Mouse (Mus musculus) limb, embryonic 11.5 days (tissue): ENCODE measurements around the gene Pcare. TPM values are rescaled to one million over a fixed set of nuclear protein-coding genes. Genes with fewer than 3 reads are reported as not detected.

Experiments
- ATAC-seq: fragments of 200-750 bp; cut with Nextera tagmentation; 2 replicates; pipeline ENCODE4 v1.8.0; 2017; ENCODE audit warnings: low read depth; ENCODE audit not compliant: insufficient number of reproducible peaks, low FRiP score, low TSS enrichment
- DNase-seq: peaks from one replicate; pipeline ENCODE4 v3.0.0-alpha.2; 2015; ENCODE audit warnings: low spot score
- H3K27ac ChIP-seq: fragments of 300-500 bp; sonication (generic); replicated peaks from 2 replicates; pipeline ENCODE4 v1.5.1; 2014; ENCODE audit warnings: low read depth, mild to moderate bottlenecking, low read length
- H3K27me3 ChIP-seq: fragments of 300-500 bp; sonication (generic); 2 replicates; pipeline ENCODE4 v1.6.1; 2014; ENCODE audit warnings: mild to moderate bottlenecking, low read length, mixed read lengths; ENCODE audit not compliant: control insufficient read depth, insufficient read depth
- H3K36me3 ChIP-seq: fragments of 300-500 bp; sonication (generic); 2 replicates; pipeline ENCODE4 v1.6.1; 2014; ENCODE audit warnings: mild to moderate bottlenecking, low read length, moderate library complexity, mixed read lengths; ENCODE audit not compliant: control insufficient read depth, insufficient read depth
- H3K4me1 ChIP-seq: fragments of 300-500 bp; sonication (generic); 2 replicates; pipeline ENCODE4 v1.6.1; 2014; ENCODE audit warnings: low read length, mixed read lengths; ENCODE audit not compliant: control insufficient read depth, insufficient read depth
- H3K4me2 ChIP-seq: fragments of 300-500 bp; sonication (generic); 2 replicates; pipeline ENCODE4 v1.6.1; 2014; ENCODE audit warnings: low read depth, mild to moderate bottlenecking, moderate library complexity; ENCODE audit not compliant: severe bottlenecking
- H3K4me3 ChIP-seq: fragments of 300-500 bp; sonication (generic); 2 replicates; pipeline ENCODE4 v1.5.1; 2014; ENCODE audit warnings: low read depth, low read length
- H3K9ac ChIP-seq: fragments of 300-500 bp; sonication (generic); 2 replicates; pipeline ENCODE4 v1.6.1; 2014; ENCODE audit warnings: mild to moderate bottlenecking, low read length
- H3K9me3 ChIP-seq: fragments of 300-500 bp; sonication (generic); 2 replicates; pipeline ENCODE4 v1.6.1; 2016; ENCODE audit warnings: low read length; ENCODE audit not compliant: control insufficient read depth
- WGBS: fragments of 180-500 bp; shearing (Covaris S2); extraction: QIAGEN DNeasy Blood & Tissue Kit; methylation state at CpG from one replicate; pipeline ENCODE4 v1.1.7; 2014; 5-methylcytosine and 5-hydroxymethylcytosine counted together
- polyA plus RNA-seq: library from polyadenylated mRNA; unstranded; fragments of >200 nt; fragmentation: Nextera tagmentation; extraction: Ambion mirVana; gene quantifications from 2 replicates; pipeline ENCODE4 v1.2.1, GENCODE M21; 2014

Gene Pcare
- polyA plus RNA-seq, 1 experiment from 2014 or later, result not detected

- H3K27ac ChIP-seq, result no peak overlapping the region
- H3K4me1 ChIP-seq, result no peaks in the 10 kb centered on the region
- no peak overlapping the region for H3K9ac ChIP-seq
- no peaks in the 10 kb centered on the region for H3K27me3 ChIP-seq
- DNase-seq, result no peak
- no peak overlapping the region for H3K4me3 ChIP-seq
- H3K36me3 ChIP-seq, result no peaks in the 10 kb centered on the region
- H3K9me3 ChIP-seq, result no peaks in the 10 kb centered on the region
- no peak overlapping the region for H3K4me2 ChIP-seq
- no peak for ATAC-seq
- WGBS, result 79% methylated on average over 9 of the region's 9 CpGs
Measured at GRCm38 (mm10) chr17:71749616-71750168, 3.0 kb downstream of the Pcare start.

GRCm38 (mm10) chr17:71747561-71747960 lies 5.1 kb downstream of the Pcare start:
- Histone ChIP-seq H3K36me3 (no peaks in the 10 kb centered on the region), H3K27me3 (no peaks in the 10 kb centered on the region), H3K9ac (no peak overlapping the region), H3K27ac (no peak overlapping the region), H3K4me1 (no peaks in the 10 kb centered on the region; the same call in 1 of the 2 replicates), H3K9me3 (no peaks in the 10 kb centered on the region), H3K4me2 (no peak overlapping the region), H3K4me3 (no peak overlapping the region)
- no peak for DNase-seq
- WGBS, result 91% methylated on average over 8 of the region's 8 CpGs
- ATAC-seq, result no peak

- H3K4me3 ChIP-seq, result no peak overlapping the region
- DNase-seq (no peak), ATAC-seq (no peak)
- no peak overlapping the region for H3K4me2 ChIP-seq
- no peaks in the 10 kb centered on the region for H3K9me3 ChIP-seq
- WGBS, result 79% methylated on average over 9 of the region's 9 CpGs
- H3K27me3 ChIP-seq, result no peaks in the 10 kb centered on the region
- no peak overlapping the region for H3K9ac ChIP-seq
- no peaks in the 10 kb centered on the region for H3K36me3 ChIP-seq
- H3K4me1 ChIP-seq, result no peaks in the 10 kb centered on the region; the same call in 1 of the 2 replicates
- no peak overlapping the region for H3K27ac ChIP-seq
Measured at GRCm38 (mm10) chr17:71746114-71746513, 6.6 kb downstream of the Pcare start.

- ATAC-seq (no peak), DNase-seq (no peak)
- H3K4me2 ChIP-seq, result no peak overlapping the region
- no peaks in the 10 kb centered on the region for H3K27me3 ChIP-seq
- no peaks in the 10 kb centered on the region for H3K36me3 ChIP-seq
- no peaks in the 10 kb centered on the region; the same call in 1 of the 2 replicates for H3K4me1 ChIP-seq
- H3K9ac ChIP-seq, result no peak overlapping the region
- 67% methylated on average over 5 of the region's 5 CpGs for WGBS
- H3K4me3 ChIP-seq, result no peak overlapping the region
- no peaks in the 10 kb centered on the region for H3K9me3 ChIP-seq
- H3K27ac ChIP-seq, result no peak overlapping the region
Measured at GRCm38 (mm10) chr17:71742935-71743334, 9.8 kb downstream of the Pcare start.

- H3K4me2 ChIP-seq, result no peak overlapping the region
- H3K9ac ChIP-seq, result no peak overlapping the region
- no peaks in the 10 kb centered on the region; the same call in 1 of the 2 replicates for H3K4me1 ChIP-seq
- DNase-seq, result no peak
- no peak for ATAC-seq
- 86% methylated on average over 3 of the region's 3 CpGs for WGBS
- H3K27me3 ChIP-seq, result no peaks in the 10 kb centered on the region
- no peaks in the 10 kb centered on the region for H3K9me3 ChIP-seq
- no peak overlapping the region for H3K4me3 ChIP-seq
- no peak overlapping the region for H3K27ac ChIP-seq
- no peaks in the 10 kb centered on the region for H3K36me3 ChIP-seq
Measured at GRCm38 (mm10) chr17:71742156-71742555, 10.5 kb downstream of the Pcare start.

- Histone ChIP-seq H3K4me2 (no peak overlapping the region), H3K9me3 (no peaks in the 10 kb centered on the region), H3K9ac (no peak overlapping the region), H3K4me1 (no peaks in the 10 kb centered on the region), H3K4me3 (no peak overlapping the region), H3K27me3 (no peaks in the 10 kb centered on the region), H3K27ac (no peak overlapping the region), H3K36me3 (no peaks in the 10 kb centered on the region)
- ATAC-seq (no peak), DNase-seq (no peak)
- WGBS, result 73% methylated on average over 3 of the region's 3 CpGs
Measured at GRCm38 (mm10) chr17:71736442-71736841, 16.3 kb downstream of the Pcare start.

GRCm38 (mm10) chr17:71730655-71731054 lies 22.0 kb downstream of the Pcare start:
- Histone ChIP-seq H3K4me2 (no peak overlapping the region), H3K4me3 (no peak overlapping the region), H3K27me3 (no peaks in the 10 kb centered on the region), H3K36me3 (no peaks in the 10 kb centered on the region), H3K9ac (no peak overlapping the region), H3K9me3 (no peaks in the 10 kb centered on the region), H3K27ac (no peak overlapping the region), H3K4me1 (no peaks in the 10 kb centered on the region)
- no peak for DNase-seq
- 75% methylated on average over 2 of the region's 2 CpGs for WGBS
- ATAC-seq, result no peak

- ATAC-seq (no peak), DNase-seq (no peak)
- 62% methylated on average over 3 of the region's 3 CpGs for WGBS
- Histone ChIP-seq H3K4me1 (no peaks in the 10 kb centered on the region), H3K36me3 (no peaks in the 10 kb centered on the region), H3K9me3 (no peaks in the 10 kb centered on the region), H3K4me3 (no peak overlapping the region), H3K4me2 (no peak overlapping the region), H3K9ac (no peak overlapping the region), H3K27me3 (no peaks in the 10 kb centered on the region), H3K27ac (no peak overlapping the region)
Measured at GRCm38 (mm10) chr17:71721019-71721418, 31.7 kb downstream of the Pcare start.

- no peaks in the 10 kb centered on the region for H3K36me3 ChIP-seq
- no peaks in the 10 kb centered on the region for H3K27me3 ChIP-seq
- H3K9me3 ChIP-seq, result no peaks in the 10 kb centered on the region
- H3K9ac ChIP-seq, result no peak overlapping the region
- ATAC-seq (no peak), DNase-seq (no peak)
- no peaks in the 10 kb centered on the region for H3K4me1 ChIP-seq
- no peak overlapping the region for H3K27ac ChIP-seq
- no peak overlapping the region for H3K4me2 ChIP-seq
- no peak overlapping the region for H3K4me3 ChIP-seq
Measured at GRCm38 (mm10) chr17:71720434-71720833, 32.3 kb downstream of the Pcare start.
